Mouse (Mus musculus): Measurements from ENCODE around the gene S100a6. TPM values are rescaled to one million over a fixed set of nuclear protein-coding genes. Genes with fewer than 3 reads are reported as not detected.

Gene S100a6
- polyA plus RNA-seq, 1 experiment from 2014 or later, result 28.5 TPM

GRCm38 (mm10) chr3:90668846-90669245 lies 56.2 kb downstream of the S100a6 start, which contains the start of gene S100a8:
TSS of gene S100a8 (plus strand) at chr3:90668978.
- no peaks in the 10 kb centered on the region for H3K27me3 ChIP-seq
- H3K4me3 ChIP-seq, result no peak within 1 kb of the TSS
- H3K9me3 ChIP-seq, result no peaks in the 10 kb centered on the region
- H3K4me1 ChIP-seq, result no peaks in the 10 kb centered on the region
- WGBS, result 80% methylated on average over 8 of the region's 8 CpGs
- no peak within 1 kb of the TSS for H3K27ac ChIP-seq (replicated peaks)
- ATAC-seq (ENCODE audit: low FRiP score, low read depth), result no peak
- H3K9ac ChIP-seq (replicated peaks), result no peak within 1 kb of the TSS
- H3K4me2 ChIP-seq (replicated peaks), result no peak within 1 kb of the TSS
- H3K36me3 ChIP-seq, result no peaks in the 10 kb centered on the region

Other genes with a start within 250 kb of the S100a6 start
- 15.8 and 22.0 TPM in 2 replicates for gene Slc27a3, start 222.9 kb upstream of the S100a6 start, polyA plus RNA-seq (2016; fragmentation: Nextera tagmentation; extraction: Ambion mirVana)
- gene Ints3, start 179.3 kb upstream of the S100a6 start, polyA plus RNA-seq (2016; fragmentation: Nextera tagmentation; extraction: Ambion mirVana), result 42.4 and 44.3 TPM in 2 replicates
- 2.5 and 2.6 TPM in 2 replicates for gene Npr1, start 147.0 kb upstream of the S100a6 start, polyA plus RNA-seq (2016; fragmentation: Nextera tagmentation; extraction: Ambion mirVana)
- 319 and 328 TPM in 2 replicates for gene Ilf2, start 136.8 kb upstream of the S100a6 start, polyA plus RNA-seq (2016; fragmentation: Nextera tagmentation; extraction: Ambion mirVana)
- 78.4 and 79.8 TPM in 2 replicates for gene Snapin, start 121.8 kb upstream of the S100a6 start, polyA plus RNA-seq (2016; fragmentation: Nextera tagmentation; extraction: Ambion mirVana)
- gene Chtop, start 103.4 kb upstream of the S100a6 start, polyA plus RNA-seq (2016; fragmentation: Nextera tagmentation; extraction: Ambion mirVana), result 220 and 221 TPM in 2 replicates
- gene S100a1, start 98.5 kb upstream of the S100a6 start, polyA plus RNA-seq (2016; fragmentation: Nextera tagmentation; extraction: Ambion mirVana), result 4.5 and 6.4 TPM in 2 replicates
- 12.1 TPM in 2 replicates for gene S100a13, start 98.4 kb upstream of the S100a6 start, polyA plus RNA-seq (2016; fragmentation: Nextera tagmentation; extraction: Ambion mirVana)
- not detected in 2 replicates for gene S100a14, start 86.0 kb upstream of the S100a6 start, polyA plus RNA-seq (2016; fragmentation: Nextera tagmentation; extraction: Ambion mirVana)
- 33.5 and 41.9 TPM in 2 replicates for gene S100a16, start 75.6 kb upstream of the S100a6 start, polyA plus RNA-seq (2016; fragmentation: Nextera tagmentation; extraction: Ambion mirVana)
- gene S100a3, start 52.3 kb upstream of the S100a6 start, polyA plus RNA-seq (2016; fragmentation: Nextera tagmentation; extraction: Ambion mirVana), result not detected in 2 replicates
- gene S100a2, start 22.6 kb upstream of the S100a6 start, polyA plus RNA-seq (2016; fragmentation: Nextera tagmentation; extraction: Ambion mirVana), result not detected in 2 replicates
- gene Gm42674, start 11.0 kb upstream of the S100a6 start, polyA plus RNA-seq (2016; fragmentation: Nextera tagmentation; extraction: Ambion mirVana), result not detected in 2 replicates
- gene S100a4, start 9.1 kb upstream of the S100a6 start, polyA plus RNA-seq (2016; fragmentation: Nextera tagmentation; extraction: Ambion mirVana), result 1.4 and 1.7 TPM in 2 replicates
- not detected in 2 replicates for gene S100a5, start 4.4 kb upstream of the S100a6 start, polyA plus RNA-seq (2016; fragmentation: Nextera tagmentation; extraction: Ambion mirVana)
- gene S100a7a, start 41.1 kb downstream of the S100a6 start, polyA plus RNA-seq (2016; fragmentation: Nextera tagmentation; extraction: Ambion mirVana), result 0.14 TPM in 1 of 2 replicates, not detected in the other
- 5.7 and 12.9 TPM in 2 replicates for gene S100a8, start 56.1 kb downstream of the S100a6 start, polyA plus RNA-seq (2016; fragmentation: Nextera tagmentation; extraction: Ambion mirVana)
- gene S100a9, start 82.8 kb downstream of the S100a6 start, polyA plus RNA-seq (2016; fragmentation: Nextera tagmentation; extraction: Ambion mirVana), result 4.1 and 7.5 TPM in 2 replicates
- gene Pglyrp4, start 114.0 kb downstream of the S100a6 start, polyA plus RNA-seq (2016; fragmentation: Nextera tagmentation; extraction: Ambion mirVana), result not detected in 2 replicates
- not detected in 2 replicates for gene Gm5849, start 165.0 kb downstream of the S100a6 start, polyA plus RNA-seq (2016; fragmentation: Nextera tagmentation; extraction: Ambion mirVana)

Measured in midbrain, embryonic 12.5 days (tissue).